Mouse (Mus musculus) hindbrain, postnatal 0 days (tissue): ENCODE measurements at regions not wholly inside any gene's neighbourhood (a gene's known extent, or its start where the extent isn't known, plus 50 kb on each side); places are given as distances from the start of the nearest gene placed in this dataset.
A peak's percentile ranks its signal among the peaks of the same experiment; 100 is the strongest.

ENCODE experiments used
- ATAC-seq: fragments of 200-750 bp; cut with Nextera tagmentation; 2 replicates; pipeline ENCODE4 v1.8.0; 2017; ENCODE audit warnings: mild to moderate bottlenecking, moderate TSS enrichment, moderate library complexity
- DNase-seq: peaks from one replicate; pipeline ENCODE4 v3.0.0-alpha.2; 2015; ENCODE audit warnings: low spot score
- H3K27ac ChIP-seq: fragments of 300-500 bp; sonication (generic); 2 replicates; pipeline ENCODE4 v1.5.1; 2014; ENCODE audit warnings: mild to moderate bottlenecking
- H3K27me3 ChIP-seq: fragments of 300-500 bp; sonication (generic); 2 replicates; pipeline ENCODE4 v1.6.1; 2014; ENCODE audit warnings: low read length, mixed read lengths; ENCODE audit not compliant: insufficient read depth
- H3K36me3 ChIP-seq: fragments of 300-500 bp; sonication (generic); 2 replicates; pipeline ENCODE4 v1.6.1; 2014; ENCODE audit warnings: low read length, mixed read lengths; ENCODE audit not compliant: insufficient read depth
- H3K4me1 ChIP-seq: fragments of 300-500 bp; sonication (generic); 2 replicates; pipeline ENCODE4 v1.6.1; 2014; ENCODE audit warnings: antibody characterized with exemption, low read length, mixed read lengths; ENCODE audit not compliant: insufficient read depth
- H3K4me2 ChIP-seq: fragments of 300-500 bp; sonication (generic); 2 replicates; pipeline ENCODE4 v1.6.1; 2014; ENCODE audit warnings: low read depth, mild to moderate bottlenecking, low read length, moderate library complexity, mixed read lengths
- H3K4me3 ChIP-seq: fragments of 300-500 bp; sonication (generic); 2 replicates; pipeline ENCODE4 v1.5.1; 2014; ENCODE audit warnings: low read length
- H3K9ac ChIP-seq: fragments of 300-500 bp; sonication (generic); replicated peaks from 2 replicates; pipeline ENCODE4 v1.6.1; 2014; ENCODE audit warnings: mild to moderate bottlenecking, low read length, moderate library complexity, mixed read lengths
- H3K9me3 ChIP-seq: fragments of 300-500 bp; sonication (generic); 2 replicates; pipeline ENCODE4 v1.6.1; 2016; ENCODE audit warnings: low read length, mixed read lengths
- CTCF ChIP-seq: IDR thresholded peaks from 2 replicates; pipeline ENCODE4 v1.5.1; 2016; ENCODE audit warnings: antibody characterized with exemption, control low read depth, low read depth
- WGBS: fragments of 180-500 bp; shearing (Covaris S2); extraction: QIAGEN DNeasy Blood & Tissue Kit; methylation state at CpG from one replicate; pipeline ENCODE4 v1.1.7; 2014; 5-methylcytosine and 5-hydroxymethylcytosine counted together

- ATAC-seq (peak; percentile 88), DNase-seq (peak; percentile 56)
- Histone ChIP-seq H3K4me2 (no peak overlapping the region), H3K4me1 (no peaks in the 10 kb centered on the region), H3K9ac (no peak overlapping the region), H3K9me3 (no peaks in the 10 kb centered on the region), H3K4me3 (no peak overlapping the region), H3K27ac (no peak overlapping the region), H3K27me3 (no peaks in the 10 kb centered on the region), H3K36me3 (no peaks in the 10 kb centered on the region)
- 0 out of 2 replicates have a peak, but pooled peaks have one; percentile 29 for TF ChIP-seq CTCF
- WGBS = 46% methylated on average over 4 of the region's 4 CpGs
Observed at GRCm38 (mm10) chr14:114880291-114880690, 211.7 kb upstream of the Gpc5 start.

DNA sequence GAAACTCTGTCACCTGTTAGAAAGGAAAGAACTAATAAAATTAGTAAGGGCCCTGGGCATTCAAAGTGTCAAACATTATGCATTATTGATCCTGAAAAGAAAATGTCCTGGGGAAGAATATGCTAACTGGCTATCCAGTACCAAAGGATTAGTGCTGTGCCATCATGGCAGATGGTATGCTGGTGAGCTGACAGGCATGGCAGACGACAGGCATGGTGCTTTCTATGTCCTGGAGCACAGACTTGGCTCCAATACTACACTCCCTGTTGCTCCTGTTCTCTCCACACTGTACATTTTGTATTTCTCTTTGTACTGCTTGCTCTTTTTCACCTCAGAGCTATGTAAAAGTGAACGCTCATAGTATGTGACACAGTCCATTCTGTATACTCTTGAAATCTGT is 187.9 kb upstream of the Gpc5 start:
- Histone ChIP-seq H3K27ac (no peak overlapping the region), H3K4me1 (no peaks in the 10 kb centered on the region), H3K36me3 (no peaks in the 10 kb centered on the region), H3K9ac (no peak overlapping the region), H3K9me3 (no peaks in the 10 kb centered on the region), H3K4me3 (no peak overlapping the region), H3K27me3 (no peaks in the 10 kb centered on the region), H3K4me2 (no peak overlapping the region)
- TF ChIP-seq CTCF = no peak
- WGBS = 67% methylated on average over 2 of the region's 2 CpGs
- ATAC-seq (0 out of 2 replicates have a peak, but pooled peaks have one; percentile 56), DNase-seq (peak; percentile 18)

GRCm38 (mm10) chr14:114912271-114912670 is 179.7 kb upstream of the Gpc5 start:
- H3K9ac ChIP-seq = no peak overlapping the region
- H3K27me3 ChIP-seq = no peaks in the 10 kb centered on the region
- H3K4me2 ChIP-seq = no peak overlapping the region
- H3K4me1 ChIP-seq = no peaks in the 10 kb centered on the region
- DNase-seq (no peak), ATAC-seq (no peak)
- H3K36me3 ChIP-seq = no peaks in the 10 kb centered on the region
- H3K4me3 ChIP-seq = no peak overlapping the region
- 78% methylated on average over 7 of the region's 7 CpGs for WGBS
- H3K9me3 ChIP-seq = no peaks in the 10 kb centered on the region
- H3K27ac ChIP-seq = no peak overlapping the region
- TF ChIP-seq CTCF = no peak

- Histone ChIP-seq H3K27ac (no peak overlapping the region), H3K36me3 (no peaks in the 10 kb centered on the region), H3K27me3 (no peaks in the 10 kb centered on the region), H3K4me2 (no peak overlapping the region), H3K9ac (no peak overlapping the region), H3K9me3 (no peaks in the 10 kb centered on the region), H3K4me1 (no peaks in the 10 kb centered on the region), H3K4me3 (no peak overlapping the region)
- DNase-seq (peak; percentile 81), ATAC-seq (no peak)
- 41% methylated on average over 5 of the region's 5 CpGs for WGBS
- TF ChIP-seq CTCF = peak; percentile 72
Observed at GRCm38 (mm10) chr14:114913238-114913637, 178.8 kb upstream of the Gpc5 start.

GRCm38 (mm10) chr14:114945744-114946143 is 146.3 kb upstream of the Gpc5 start:
- 73% methylated on average over 6 of the region's 6 CpGs for WGBS
- Histone ChIP-seq H3K27ac (no peak overlapping the region), H3K4me2 (no peak overlapping the region), H3K9me3 (no peaks in the 10 kb centered on the region), H3K9ac (no peak overlapping the region), H3K4me3 (no peak overlapping the region), H3K4me1 (0 out of 2 replicates have a peak, but pooled peaks cover 5% of the 10 kb centered on the region), H3K36me3 (no peaks in the 10 kb centered on the region), H3K27me3 (no peaks in the 10 kb centered on the region)
- DNase-seq = no peak
- no peak for ATAC-seq
- TF ChIP-seq CTCF = no peak

- Histone ChIP-seq H3K9me3 (no peaks in the 10 kb centered on the region), H3K4me1 (0 out of 2 replicates have a peak, but pooled peaks cover 5% of the 10 kb centered on the region), H3K4me2 (no peak overlapping the region), H3K27me3 (no peaks in the 10 kb centered on the region), H3K4me3 (no peak overlapping the region), H3K27ac (no peak overlapping the region), H3K36me3 (no peaks in the 10 kb centered on the region), H3K9ac (no peak overlapping the region)
- TF ChIP-seq CTCF = no peak
- DNase-seq = no peak
- no peak for ATAC-seq
- WGBS = 60% methylated on average over 7 of the region's 7 CpGs
Observed at GRCm38 (mm10) chr14:114946321-114946720, 145.7 kb upstream of the Gpc5 start.

- H3K27me3 ChIP-seq = no peaks in the 10 kb centered on the region
- 0 out of 2 replicates have a peak, but pooled peaks cover 5% of the 10 kb centered on the region for H3K4me1 ChIP-seq
- H3K9me3 ChIP-seq = no peaks in the 10 kb centered on the region
- ATAC-seq (peak; percentile 47; the same call in 1 of the 2 replicates), DNase-seq (peak; percentile 20)
- H3K27ac ChIP-seq = peak overlapping the region; percentile 56; the same call in 1 of the 2 replicates
- H3K4me2 ChIP-seq = peak overlapping the region; percentile 55
- 34% methylated on average over 21 of the region's 21 CpGs for WGBS
- H3K9ac ChIP-seq = no peak overlapping the region
- peak overlapping the region; percentile 28 for H3K4me3 ChIP-seq
- TF ChIP-seq CTCF = no peak
- H3K36me3 ChIP-seq = no peaks in the 10 kb centered on the region
Observed at GRCm38 (mm10) chr14:114948341-114949155, 143.5 kb upstream of the Gpc5 start.
